ENCODE assay signal across 8 mouse cellular contexts in genomic region chr13:83718431-83719410, GRCm38 (mm10).
DNase-seq lines count a peak whose midpoint lies in the region; ATAC-seq and TF ChIP-seq lines count a peak whose summit lies in the region.

No protein-coding gene starts in this region.

- no peak for TF ChIP-seq CTCF in kidney, postnatal 0 days (IDR thresholded peaks at IDR 0.05; ENCODE audit: low read depth)
- no peak for TF ChIP-seq CTCF in olfactory bulb, adult 2 months (IDR thresholded peaks at IDR 0.05; ENCODE audit: insufficient read depth, low read depth, low read length)

- peaks cover 6% of the 10 kb centered on the region; the same call in 1 of the 2 replicates for H3K4me1 ChIP-seq in kidney, postnatal 0 days (replicated peaks; ENCODE audit: insufficient read depth, low read length)
- H3K4me1 ChIP-seq in forebrain, embryonic 10.5 days: peaks cover 29% of the 10 kb centered on the region
- peaks cover 1% of the 10 kb centered on the region; the same call in 1 of the 2 replicates for H3K4me1 ChIP-seq in olfactory bulb, adult 2 months (ENCODE audit: control insufficient read depth, insufficient read depth, low read length)
- H3K4me1 ChIP-seq in kidney, embryonic 15.5 days: peaks cover 15% of the 10 kb centered on the region
- H3K4me1 ChIP-seq in intestine, embryonic 15.5 days (replicated peaks): no peaks in the 10 kb centered on the region; the same call in 1 of the 2 replicates

- no peak for ATAC-seq in kidney, postnatal 0 days (replicated peaks; ENCODE audit: low FRiP score, low read depth)
- no peak for ATAC-seq in kidney, embryonic 15.5 days (replicated peaks; ENCODE audit: low FRiP score)
- ATAC-seq in intestine, embryonic 15.5 days: no peak

- no peak for TF ChIP-seq POLR2A in olfactory bulb, adult 2 months (IDR thresholded peaks at IDR 0.05; ENCODE audit: insufficient read depth, low read depth, low read length)

- 8% methylated on average over 10 of the region's 10 CpGs for WGBS in kidney, postnatal 0 days
- WGBS in forebrain, embryonic 10.5 days: 3% methylated on average over 10 of the region's 10 CpGs
- 6% methylated on average over 10 of the region's 10 CpGs for WGBS in olfactory bulb, adult 2 months
- WGBS in kidney, embryonic 15.5 days: 4% methylated on average over 10 of the region's 10 CpGs
- 5% methylated on average over 10 of the region's 10 CpGs for WGBS in intestine, embryonic 15.5 days

- H3K4me3 ChIP-seq in kidney, postnatal 0 days (replicated peaks; ENCODE audit: low read depth, low read length): no peak overlapping the region
- H3K4me3 ChIP-seq in forebrain, embryonic 10.5 days: peak overlapping the region; percentile 84
- peak overlapping the region; percentile 34 for H3K4me3 ChIP-seq in olfactory bulb, adult 2 months (ENCODE audit: insufficient read depth, low read depth, low read length)
- H3K4me3 ChIP-seq in kidney, embryonic 15.5 days (replicated peaks): no peak overlapping the region
- H3K4me3 ChIP-seq in intestine, embryonic 15.5 days (replicated peaks): no peak overlapping the region

- DNase-seq in kidney, postnatal 0 days (ENCODE audit: low spot score): peak; percentile 0
- DNase-seq in kidney, adult 9 months: no peak
- peak; percentile 20 for DNase-seq in forebrain, embryonic 10.5 days (ENCODE audit: extremely low spot score, low spot score)
- peak; percentile 10 to 36 for DNase-seq in left cerebral cortex, adult 9 months (ENCODE audit: low spot score in 2 of 2)
- no peak for DNase-seq in frontal cortex, postnatal 14 days (ENCODE audit: low spot score in 2 of 2)

- H3K27me3 ChIP-seq in kidney, postnatal 0 days (ENCODE audit: insufficient read depth, low read length): peaks cover 94% of the 10 kb centered on the region
- H3K27me3 ChIP-seq in forebrain, embryonic 10.5 days (ENCODE audit: poor library complexity, severe bottlenecking): peaks cover 100% of the 10 kb centered on the region
- H3K27me3 ChIP-seq in kidney, embryonic 15.5 days: peaks cover 99% of the 10 kb centered on the region
- peaks cover 83% of the 10 kb centered on the region for H3K27me3 ChIP-seq in intestine, embryonic 15.5 days (replicated peaks)

- no peaks in the 10 kb centered on the region for H3K9me3 ChIP-seq in kidney, postnatal 0 days (replicated peaks; ENCODE audit: low read length)
- H3K9me3 ChIP-seq in forebrain, embryonic 10.5 days: no peaks in the 10 kb centered on the region
- H3K9me3 ChIP-seq in kidney, embryonic 15.5 days (replicated peaks): no peaks in the 10 kb centered on the region
- H3K9me3 ChIP-seq in intestine, embryonic 15.5 days: no peaks in the 10 kb centered on the region

- H3K4me2 ChIP-seq in kidney, postnatal 0 days (ENCODE audit: low read length): no peak overlapping the region
- H3K4me2 ChIP-seq in kidney, embryonic 15.5 days: no peak overlapping the region
- no peak overlapping the region for H3K4me2 ChIP-seq in intestine, embryonic 15.5 days (replicated peaks)

- no peaks in the 10 kb centered on the region for H3K36me3 ChIP-seq in kidney, postnatal 0 days (ENCODE audit: insufficient read depth, low read length)
- H3K36me3 ChIP-seq in forebrain, embryonic 10.5 days (replicated peaks): peaks cover 6% of the 10 kb centered on the region; the same call in 1 of the 2 replicates
- H3K36me3 ChIP-seq in kidney, embryonic 15.5 days: no peaks in the 10 kb centered on the region
- H3K36me3 ChIP-seq in intestine, embryonic 15.5 days: no peaks in the 10 kb centered on the region

- H3K27ac ChIP-seq in kidney, postnatal 0 days: no peak overlapping the region
- H3K27ac ChIP-seq in forebrain, embryonic 10.5 days: peak overlapping the region; percentile 100
- H3K27ac ChIP-seq in olfactory bulb, adult 2 months (ENCODE audit: insufficient read depth, low read depth, low read length): peak overlapping the region; percentile 100
- no peak overlapping the region for H3K27ac ChIP-seq in kidney, embryonic 15.5 days
- no peak overlapping the region for H3K27ac ChIP-seq in intestine, embryonic 15.5 days

- H3K9ac ChIP-seq in kidney, postnatal 0 days (ENCODE audit: low read depth, low read length): no peak overlapping the region
- no peak overlapping the region for H3K9ac ChIP-seq in kidney, embryonic 15.5 days
- no peak overlapping the region for H3K9ac ChIP-seq in intestine, embryonic 15.5 days

Comparison
In these comparisons a context has a peak if more than half of its experiments do, and no peak if none do; other contexts are left out.
1. DNase-seq: peak in kidney, postnatal 0 days (single experiment), forebrain, embryonic 10.5 days (single experiment) and left cerebral cortex, adult 9 months (2 of 2); none in kidney, adult 9 months (single experiment) and frontal cortex, postnatal 14 days (0 of 2).
2. H3K27ac ChIP-seq: peak in forebrain, embryonic 10.5 days (single experiment) and olfactory bulb, adult 2 months (single experiment); none in kidney, postnatal 0 days (single experiment), kidney, embryonic 15.5 days (single experiment) and intestine, embryonic 15.5 days (single experiment).
3. H3K4me3 ChIP-seq: peak in forebrain, embryonic 10.5 days (single experiment) and olfactory bulb, adult 2 months (single experiment); none in kidney, postnatal 0 days (single experiment), kidney, embryonic 15.5 days (single experiment) and intestine, embryonic 15.5 days (single experiment).